Mouse (Mus musculus): ENCODE measurements around the gene Il22ra1.
A peak's percentile ranks its signal among the peaks of the same experiment; 100 is the strongest.

Gene Il22ra1

GRCm38 (mm10) chr4:135771592-135771991 is 43.6 kb downstream of the Il22ra1 start:
- DNase-seq (ENCODE audit: low spot score), result no peak

- no peak for DNase-seq (ENCODE audit: low spot score)
Measured at GRCm38 (mm10) chr4:135772671-135773070, 44.7 kb downstream of the Il22ra1 start.

- no peak for DNase-seq (ENCODE audit: low spot score)
Measured at GRCm38 (mm10) chr4:135774496-135774895, 46.5 kb downstream of the Il22ra1 start.

- DNase-seq (ENCODE audit: low spot score), result no peak
Measured at GRCm38 (mm10) chr4:135776850-135777249, 48.9 kb downstream of the Il22ra1 start.

GRCm38 (mm10) chr4:135779661-135780060 is 51.7 kb downstream of the Il22ra1 start:
- DNase-seq (ENCODE audit: low spot score), result no peak

GRCm38 (mm10) chr4:135780255-135780654 is 52.3 kb downstream of the Il22ra1 start:
- DNase-seq (ENCODE audit: low spot score), result peak; percentile 30

GRCm38 (mm10) chr4:135781304-135781703 is 53.3 kb downstream of the Il22ra1 start:
- DNase-seq (ENCODE audit: low spot score), result no peak

GRCm38 (mm10) chr4:135786581-135786980 is 58.6 kb downstream of the Il22ra1 start:
- no peak for DNase-seq (ENCODE audit: low spot score)

- DNase-seq (ENCODE audit: low spot score), result no peak
Measured at GRCm38 (mm10) chr4:135787271-135787670, 59.3 kb downstream of the Il22ra1 start.

GRCm38 (mm10) chr4:135789135-135789534 is 61.2 kb downstream of the Il22ra1 start:
- DNase-seq (ENCODE audit: low spot score), result no peak

- DNase-seq (ENCODE audit: low spot score), result no peak
Measured at GRCm38 (mm10) chr4:135792821-135793220, 64.8 kb downstream of the Il22ra1 start.

- DNase-seq (ENCODE audit: low spot score), result peak; percentile 70
Measured at GRCm38 (mm10) chr4:135797931-135798330, 70.0 kb downstream of the Il22ra1 start.

- DNase-seq (ENCODE audit: low spot score), result peak; percentile 96
Measured at GRCm38 (mm10) chr4:135801543-135801942, 73.6 kb downstream of the Il22ra1 start.

Data from adipocyte (in vitro differentiated cells).